Mouse (Mus musculus): ENCODE results near the gene Fzd1. TPM values are rescaled to one million over a fixed set of nuclear protein-coding genes. Genes with fewer than 3 reads are reported as not detected.

Gene Fzd1
- 1.2 and 2.6 TPM in 2 replicates for polyA plus RNA-seq (2012; ENCODE audit: low replicate concordance)

DNA sequence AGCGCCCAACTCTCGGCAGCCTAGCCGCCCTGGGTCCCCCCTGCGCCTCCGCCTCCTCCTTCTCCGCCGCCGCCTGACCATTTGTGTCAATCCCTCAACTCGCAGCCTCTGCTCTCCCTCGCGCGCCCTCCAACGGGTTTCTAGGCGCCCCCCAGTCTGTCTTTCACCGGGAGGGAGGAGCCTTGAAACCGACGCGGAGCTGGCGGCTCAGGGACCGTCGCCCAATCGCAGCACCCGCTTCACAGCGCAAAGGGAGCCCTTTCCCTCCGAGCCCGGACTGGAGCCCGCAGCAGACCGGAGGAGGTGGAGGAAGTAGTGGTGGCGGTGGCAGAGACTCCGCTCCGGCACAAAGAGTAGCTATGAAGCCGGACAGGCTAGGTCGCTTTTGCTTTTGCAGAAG, at the start of gene Fzd1:
Fzd1 (minus strand) TSS at position 134 of the 400 bp plus-strand sequence.

All from hematopoietic multipotent progenitor cell, adult 10-12 weeks (in vitro differentiated cells).